Mouse (Mus musculus) embryonic fibroblast, embryonic 13.5 days (primary cell): Measurements from ENCODE around the gene Stim1.

Source experiments
- CTCF ChIP-seq: IDR thresholded peaks from 2 replicates; pipeline ENCODE4 v1.5.1; 2011; ENCODE audit warnings: mild to moderate bottlenecking, control low read depth, low read length, moderate library complexity, borderline replicate concordance; ENCODE audit not compliant: insufficient read depth
- POLR2A ChIP-seq: IDR thresholded peaks from 2 replicates; pipeline ENCODE4 v1.6.1; 2011; ENCODE audit warnings: low read depth, mild to moderate bottlenecking, control low read depth, low read length, moderate library complexity

DNA sequence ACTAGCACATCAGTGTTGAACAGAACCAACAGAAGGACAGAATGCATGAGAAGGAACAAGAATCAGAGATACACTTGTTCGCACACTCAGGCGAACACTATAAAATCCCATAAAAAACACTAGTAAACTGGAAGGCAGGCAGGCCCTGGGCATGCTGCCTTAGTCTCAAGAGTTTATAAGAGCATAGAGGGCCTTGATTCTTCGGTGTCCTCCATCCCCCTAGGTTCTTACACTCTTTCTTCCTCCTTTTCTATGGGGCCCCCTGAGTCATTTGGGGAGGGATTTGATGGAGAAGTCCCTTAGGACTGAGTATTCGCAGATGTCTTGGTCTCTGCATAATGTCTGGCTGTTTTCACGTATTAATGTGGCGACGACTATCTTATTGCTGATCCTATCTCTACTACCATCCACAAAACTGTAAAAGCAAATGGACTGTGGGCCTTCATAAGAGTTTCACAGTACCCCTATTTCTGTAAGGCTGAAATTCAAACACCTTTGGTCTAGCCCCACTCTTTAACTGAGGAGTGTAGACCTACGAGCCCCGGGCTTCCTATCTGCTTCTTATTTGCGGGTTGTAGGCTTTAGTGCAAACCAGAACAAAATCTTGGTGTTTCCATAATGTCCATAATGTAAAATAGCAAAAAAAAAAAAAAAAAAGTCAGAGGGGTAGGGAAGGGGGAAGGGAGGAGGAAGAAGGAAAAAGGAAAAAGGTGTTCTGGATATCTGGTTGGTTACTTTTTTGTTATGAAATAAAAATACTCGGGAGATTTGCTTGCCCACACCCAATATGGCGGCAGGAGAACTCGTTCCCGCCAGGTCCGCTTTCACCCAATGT is 173.4 kb downstream of the Stim1 start:
- TF ChIP-seq CTCF (no peak), POLR2A (no peak)
